Mouse (Mus musculus) induced T-regulatory cell, adult 2 months (primary cell): ENCODE data around the gene Cep68.

ENCODE experiments used
- DNase-seq: peaks from one replicate; pipeline ENCODE4 v3.0.0-alpha.2; 2012; ENCODE audit warnings: low read depth

Gene Cep68

DNA sequence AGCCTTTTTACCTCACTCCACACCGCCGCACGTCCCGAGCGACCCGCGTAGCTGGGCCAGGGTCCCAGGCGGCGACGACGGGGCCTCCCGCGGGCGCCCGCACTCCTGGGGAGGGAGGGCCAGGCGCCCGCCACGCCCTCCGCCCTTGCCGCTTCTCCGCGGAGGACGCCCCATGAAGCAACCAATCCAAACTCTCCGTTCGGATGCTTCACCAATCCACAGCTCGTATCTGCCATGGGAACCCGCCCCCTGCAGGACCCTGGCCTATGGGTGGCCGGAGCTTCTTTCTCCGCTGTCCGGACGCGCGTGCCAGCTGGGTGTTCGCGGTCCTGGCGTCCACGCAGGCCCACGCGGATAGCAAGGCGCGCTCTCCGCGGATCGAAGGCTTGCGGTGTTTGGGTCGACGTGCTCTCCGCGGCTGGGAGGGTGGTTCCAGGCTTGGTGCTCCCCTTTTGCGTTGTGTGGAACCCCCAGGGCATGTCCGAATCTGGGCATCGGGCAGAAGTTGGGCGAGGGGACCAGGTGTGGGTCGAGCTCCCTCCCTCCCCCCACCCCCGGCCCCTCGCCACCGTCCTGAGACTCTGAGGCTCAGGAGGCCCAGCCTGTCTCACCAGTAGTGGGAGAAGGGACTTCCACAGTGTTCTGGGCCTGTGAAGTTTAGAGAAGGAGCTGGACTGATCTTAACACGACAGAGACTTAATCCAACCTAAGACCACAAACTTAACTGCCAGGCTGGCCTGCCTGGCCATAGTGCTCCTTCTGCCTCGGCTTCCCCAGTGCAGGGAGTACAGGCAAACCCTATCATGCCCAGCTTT lies at the start of gene Cep68:
TSS of gene Cep68 (minus strand) at position 134 of the 815 bp plus-strand sequence.
- peak; percentile 96 for DNase-seq

GRCm38 (mm10) chr11:20284463-20284862 lies 35.2 kb upstream of the Cep68 start:
- DNase-seq = no peak

DNA sequence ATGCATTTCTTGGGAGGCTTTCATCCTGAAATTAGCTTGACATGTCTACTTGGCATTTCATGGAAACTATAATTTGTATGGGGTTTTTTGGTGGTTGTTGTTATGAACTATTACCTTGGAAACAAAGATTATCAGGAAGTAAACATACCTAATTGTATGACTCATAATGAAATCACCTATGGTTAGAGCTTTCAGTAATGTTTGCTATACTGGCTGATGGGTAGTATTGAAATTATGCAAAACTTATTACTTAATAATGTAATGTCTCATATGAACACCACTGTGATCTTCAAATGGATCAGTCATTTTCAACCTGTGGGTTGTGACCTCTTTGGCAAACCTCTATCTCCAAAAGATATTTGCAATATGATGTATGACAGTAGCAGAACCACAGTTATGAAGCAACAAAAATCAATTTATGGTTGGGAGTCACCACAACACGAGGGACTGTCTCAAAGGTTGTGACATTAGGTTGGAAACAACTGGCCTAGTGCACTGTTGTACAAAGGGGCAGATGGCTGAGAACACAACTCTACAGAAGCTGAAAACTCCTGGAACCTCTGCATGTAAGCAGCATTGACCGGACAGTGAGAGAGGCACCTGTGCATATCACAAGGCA lies 33.5 kb upstream of the Cep68 start:
- DNase-seq = peak; percentile 72

GRCm38 (mm10) chr11:20280982-20281381 lies 31.8 kb upstream of the Cep68 start:
- DNase-seq = no peak

- no peak for DNase-seq
Measured at GRCm38 (mm10) chr11:20278702-20279101, 29.5 kb upstream of the Cep68 start.

DNA sequence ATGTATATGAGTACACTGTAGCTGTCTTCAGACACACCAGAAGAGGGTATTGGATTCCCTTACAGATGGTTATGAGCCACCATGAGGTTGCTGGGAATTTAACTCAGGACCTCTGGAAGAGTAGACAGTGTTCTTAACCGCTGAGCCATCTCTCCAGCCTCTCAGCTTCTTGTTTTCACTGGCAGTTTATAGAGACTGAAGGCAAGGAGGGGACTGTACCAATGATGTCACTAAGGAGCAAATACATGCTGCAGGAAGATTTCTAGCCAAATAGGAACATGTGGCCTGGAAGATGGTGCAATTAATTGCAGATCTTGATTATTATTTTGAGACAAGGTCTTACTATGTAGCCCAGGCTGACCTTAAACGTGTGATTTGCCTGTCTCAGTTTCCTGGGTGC lies 27.9 kb upstream of the Cep68 start:
- no peak for DNase-seq

DNA sequence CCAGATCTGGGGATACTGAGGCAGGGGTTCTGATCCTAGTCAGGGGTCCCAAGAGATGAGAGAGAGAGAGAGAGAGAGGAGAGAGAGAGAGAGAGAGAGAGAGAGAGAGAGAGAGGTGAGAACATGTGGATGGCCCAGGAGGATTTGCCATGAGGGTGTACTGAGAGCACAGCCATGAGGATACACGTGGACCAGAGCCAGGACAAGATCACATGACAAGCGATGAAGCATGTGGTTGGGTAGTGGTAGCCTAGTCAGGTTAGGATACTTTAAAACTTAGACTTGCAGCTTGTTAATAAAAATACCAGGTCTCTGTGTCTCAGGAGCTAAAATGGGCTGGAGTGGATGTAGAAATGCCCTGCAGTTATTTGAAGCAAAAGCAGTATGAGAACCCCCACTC lies 26.7 kb upstream of the Cep68 start:
- DNase-seq = no peak

DNA sequence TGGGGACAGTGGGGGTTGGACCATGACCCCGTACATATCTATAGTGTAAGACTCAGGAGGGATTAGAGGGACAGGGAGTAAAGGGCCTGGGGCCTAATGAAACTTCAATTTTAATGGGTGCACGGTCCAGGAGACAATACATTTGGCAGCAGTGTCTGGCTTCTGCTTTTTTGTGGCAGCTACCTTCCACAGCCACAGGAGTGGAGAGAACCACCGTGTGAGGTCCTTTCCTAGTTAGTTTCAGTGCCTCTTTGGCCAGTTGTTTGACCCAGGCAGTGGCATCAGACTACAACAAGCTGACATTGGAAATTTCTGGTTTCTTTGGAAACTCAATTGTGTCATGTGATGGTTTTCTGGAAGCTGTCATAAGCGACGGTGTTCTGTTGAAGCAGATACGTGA lies 20.7 kb upstream of the Cep68 start:
- no peak for DNase-seq

GRCm38 (mm10) chr11:20262628-20263380 lies 13.6 kb upstream of the Cep68 start:
- DNase-seq = peak; percentile 69

GRCm38 (mm10) chr11:20254791-20255190 lies 5.6 kb upstream of the Cep68 start:
- DNase-seq = no peak

GRCm38 (mm10) chr11:20253088-20253487 lies 3.9 kb upstream of the Cep68 start:
- DNase-seq = no peak

DNA sequence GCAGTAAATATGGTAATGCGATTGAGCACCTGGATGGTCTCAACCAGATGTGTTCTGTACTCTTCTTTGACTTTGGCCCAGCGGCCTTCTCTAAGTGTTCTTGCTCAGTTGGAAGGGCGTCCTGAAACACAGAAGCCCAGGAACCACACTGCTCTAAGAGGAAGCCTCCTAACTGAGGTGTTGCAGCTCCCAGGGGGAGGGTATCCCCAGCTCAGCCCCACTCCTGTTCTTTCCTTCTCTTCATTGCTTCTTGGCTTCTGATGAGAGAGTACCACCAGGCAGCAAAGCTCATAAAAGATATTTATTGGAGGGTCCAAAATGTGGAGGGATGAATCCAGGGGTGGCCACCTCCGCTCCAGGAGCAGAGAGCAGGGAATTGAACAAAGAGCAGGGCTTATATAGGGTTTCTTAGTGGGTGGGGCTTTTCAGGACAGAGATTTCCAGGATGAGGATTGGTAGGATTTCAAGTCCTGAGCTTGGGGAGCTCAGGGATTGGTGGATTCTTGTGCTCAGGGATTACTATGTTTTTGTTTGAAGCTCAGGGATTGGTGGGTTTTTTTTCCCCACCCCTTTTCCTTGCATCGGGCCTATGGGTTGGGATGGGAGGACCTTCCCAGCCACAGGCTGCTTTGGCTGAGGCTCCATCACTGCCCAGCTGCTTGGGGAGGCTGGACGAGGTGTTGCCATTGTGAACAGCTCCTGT lies 1.4 kb upstream of the Cep68 start:
- DNase-seq = peak; percentile 10

DNA sequence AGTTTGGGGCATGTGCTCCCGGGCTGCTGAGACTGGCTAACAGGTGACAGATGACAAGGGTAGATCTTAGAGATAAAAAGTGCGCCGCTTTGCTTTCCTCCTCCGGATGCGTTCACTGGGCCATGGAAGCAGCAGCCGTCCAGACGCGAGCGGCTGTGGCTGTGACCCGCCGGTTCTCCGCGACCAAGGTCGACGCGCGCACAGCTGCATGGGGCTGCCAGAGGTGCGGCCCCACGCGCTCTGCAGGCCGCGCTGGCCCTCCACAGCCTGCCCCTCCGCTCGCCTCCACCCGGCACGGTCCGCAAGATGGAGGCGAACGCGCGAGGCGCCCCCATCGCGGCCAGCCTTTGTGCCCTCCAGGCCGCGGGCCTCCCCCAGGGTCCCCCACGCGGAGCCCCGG lies 389 bp downstream of the Cep68 start:
- DNase-seq = peak; percentile 79

DNA sequence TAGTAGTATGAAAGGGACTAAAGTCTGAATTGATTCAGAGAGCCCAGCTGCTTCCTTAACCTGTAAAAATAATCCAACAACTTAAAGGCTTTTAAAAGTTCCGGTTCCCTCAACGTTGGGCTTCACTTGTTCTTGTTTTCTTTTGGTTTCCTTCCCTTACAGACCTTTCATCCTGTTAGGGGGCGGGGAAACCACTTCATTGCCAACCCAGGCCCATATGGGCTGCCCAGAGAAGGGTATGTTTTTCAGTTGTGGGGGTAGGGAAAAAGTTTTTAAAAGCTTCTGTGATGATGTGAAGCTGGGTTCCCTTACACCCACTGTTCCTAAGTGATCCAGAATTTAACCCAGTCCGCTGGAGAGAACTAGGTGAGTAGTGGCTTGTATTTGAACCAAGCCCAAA lies 952 bp downstream of the Cep68 start:
- peak; percentile 84 for DNase-seq

- no peak for DNase-seq
Measured at GRCm38 (mm10) chr11:20247146-20247855, 1.9 kb downstream of the Cep68 start.

GRCm38 (mm10) chr11:20246616-20247015 lies 2.6 kb downstream of the Cep68 start:
- DNase-seq = no peak

- peak; percentile 55 for DNase-seq
Measured at GRCm38 (mm10) chr11:20245316-20245715, 3.9 kb downstream of the Cep68 start.

- no peak for DNase-seq
Measured at GRCm38 (mm10) chr11:20244336-20245290, 4.6 kb downstream of the Cep68 start.

- DNase-seq = no peak
Measured at GRCm38 (mm10) chr11:20243214-20243913, 5.9 kb downstream of the Cep68 start.
